Mouse (Mus musculus) small intestine, adult 2 months (tissue): ENCODE measurements around the gene Pecr. TPM values are rescaled to one million over a fixed set of nuclear protein-coding genes. Genes with fewer than 3 reads are reported as not detected.

Experiments
- H3K27ac ChIP-seq: fragments of 200-500 bp; 2 replicates; pipeline ENCODE4 v1.5.1; 2012; ENCODE audit warnings: low read depth, low read length, control low read depth, inconsistent platforms; ENCODE audit not compliant: insufficient read depth
- H3K27me3 ChIP-seq: fragments of 200-500 bp; 2 replicates; pipeline ENCODE4 v1.6.1; 2012; ENCODE audit warnings: mild to moderate bottlenecking, moderate library complexity, low read length, inconsistent platforms; ENCODE audit not compliant: control insufficient read depth, insufficient read depth
- H3K36me3 ChIP-seq: fragments of 200-500 bp; 2 replicates; pipeline ENCODE4 v1.6.1; 2012; ENCODE audit warnings: mild to moderate bottlenecking, low read length, control low read depth, inconsistent platforms; ENCODE audit not compliant: control insufficient read depth, insufficient read depth
- H3K4me1 ChIP-seq: fragments of 200-500 bp; 2 replicates; pipeline ENCODE4 v1.6.1; 2012; ENCODE audit warnings: low read length, inconsistent platforms, mixed read lengths; ENCODE audit not compliant: control insufficient read depth, insufficient read depth, insufficient read length
- H3K4me3 ChIP-seq: fragments of 200-500 bp; 2 replicates; pipeline ENCODE4 v1.5.1; 2012; ENCODE audit warnings: low read depth, mild to moderate bottlenecking, control low read depth, inconsistent platforms, low read length, moderate library complexity
- CTCF ChIP-seq: fragments of 200-500 bp; IDR thresholded peaks from 2 replicates; pipeline ENCODE4 v1.5.1; 2012; ENCODE audit warnings: low read depth, mild to moderate bottlenecking, control low read depth, inconsistent platforms, low read length, moderate library complexity, mixed read lengths; ENCODE audit not compliant: insufficient replicate concordance, insufficient read length; ENCODE audit errors: extremely low read depth
- POLR2A ChIP-seq: fragments of 200-500 bp; IDR thresholded peaks from 2 replicates; pipeline ENCODE4 v1.6.1; 2012; ENCODE audit warnings: low read depth, mild to moderate bottlenecking, control low read depth, inconsistent platforms, low read length, moderate library complexity
- WGBS: fragments of 180-500 bp; shearing (Covaris S2); methylation state at CpG from one replicate; pipeline ENCODE4 v1.1.7; 2018; 5-methylcytosine and 5-hydroxymethylcytosine counted together
- polyA plus RNA-seq: library from polyadenylated mRNA; depleted of rRNA; stranded (reverse); fragments of >200 nt; gene quantifications from 2 replicates; pipeline ENCODE4 v1.2.3, GENCODE M21; 2012

The Pecr gene
- polyA plus RNA-seq, 1 experiment: 3.1 TPM

GRCm38 (mm10) chr1:72220008-72220407 lies 64.1 kb downstream of the Pecr start:
- 32% methylated on average over 4 of the region's 4 CpGs for WGBS

GRCm38 (mm10) chr1:72219116-72219515 lies 65.0 kb downstream of the Pecr start:
- Histone ChIP-seq H3K4me1 (0 out of 2 replicates have a peak, but pooled peaks cover 3% of the 10 kb centered on the region), H3K27me3 (no peaks in the 10 kb centered on the region), H3K36me3 (no peaks in the 10 kb centered on the region), H3K4me3 (no peak overlapping the region), H3K27ac (no peak overlapping the region)
- WGBS: 6% methylated on average over 2 of the region's 2 CpGs
- TF ChIP-seq POLR2A: no peak
- no peak for TF ChIP-seq CTCF

More at GRCm38 (mm10) chr1:72220008-72220407, 64.1 kb downstream of the Pecr start:
- Histone ChIP-seq H3K27me3 (no peaks in the 10 kb centered on the region), H3K4me1 (no peaks in the 10 kb centered on the region), H3K27ac (no peak overlapping the region), H3K36me3 (no peaks in the 10 kb centered on the region), H3K4me3 (no peak overlapping the region)
- no peak for TF ChIP-seq POLR2A
- no peak for TF ChIP-seq CTCF

- Histone ChIP-seq H3K36me3 (no peaks in the 10 kb centered on the region), H3K27me3 (no peaks in the 10 kb centered on the region), H3K27ac (no peak overlapping the region), H3K4me1 (0 out of 2 replicates have a peak, but pooled peaks cover 3% of the 10 kb centered on the region), H3K4me3 (no peak overlapping the region)
- TF ChIP-seq POLR2A: no peak
- TF ChIP-seq CTCF: no peak
- 28% methylated on average over 2 of the region's 2 CpGs for WGBS
Measured at GRCm38 (mm10) chr1:72218626-72219025, 65.5 kb downstream of the Pecr start.

- 91% methylated on average over 7 of the region's 7 CpGs for whole genome bisulfite sequencing
- H3K27ac ChIP-seq: no peak overlapping the region
- TF ChIP-seq CTCF: no peak
- no peak for TF ChIP-seq POLR2A
- H3K4me1 ChIP-seq: 0 out of 2 replicates have a peak, but pooled peaks cover 3% of the 10 kb centered on the region
- H3K27me3 ChIP-seq: no peaks in the 10 kb centered on the region
- H3K4me3 ChIP-seq: no peak overlapping the region
- H3K36me3 ChIP-seq: no peaks in the 10 kb centered on the region
Measured at GRCm38 (mm10) chr1:72216761-72217160, 67.4 kb downstream of the Pecr start.

- TF ChIP-seq POLR2A: no peak
- no peak for TF ChIP-seq CTCF
- Histone ChIP-seq H3K4me1 (peaks cover 8% of the 10 kb centered on the region; the same call in 1 of the 2 replicates), H3K36me3 (no peaks in the 10 kb centered on the region), H3K27ac (no peak overlapping the region), H3K27me3 (no peaks in the 10 kb centered on the region), H3K4me3 (no peak overlapping the region)
- 77% methylated on average over 4 of the region's 4 CpGs for WGBS
Measured at GRCm38 (mm10) chr1:72215174-72215573, 68.9 kb downstream of the Pecr start.

GRCm38 (mm10) chr1:72214470-72214961 lies 69.6 kb downstream of the Pecr start:
- H3K27ac ChIP-seq: no peak overlapping the region
- TF ChIP-seq CTCF: no peak
- no peak for TF ChIP-seq POLR2A
- H3K36me3 ChIP-seq: no peaks in the 10 kb centered on the region
- H3K27me3 ChIP-seq: no peaks in the 10 kb centered on the region
- H3K4me3 ChIP-seq: no peak overlapping the region
- WGBS: 79% methylated on average over 7 of the region's 7 CpGs
- H3K4me1 ChIP-seq: peaks cover 8% of the 10 kb centered on the region; the same call in 1 of the 2 replicates

GRCm38 (mm10) chr1:72213954-72214353 lies 70.2 kb downstream of the Pecr start:
- Histone ChIP-seq H3K4me3 (no peak overlapping the region), H3K36me3 (no peaks in the 10 kb centered on the region), H3K27ac (no peak overlapping the region), H3K4me1 (peaks cover 8% of the 10 kb centered on the region; the same call in 1 of the 2 replicates), H3K27me3 (no peaks in the 10 kb centered on the region)
- WGBS: 96% methylated on average over 3 of the region's 3 CpGs
- TF ChIP-seq POLR2A: no peak
- TF ChIP-seq CTCF: no peak
